In the genomic region with DNA sequence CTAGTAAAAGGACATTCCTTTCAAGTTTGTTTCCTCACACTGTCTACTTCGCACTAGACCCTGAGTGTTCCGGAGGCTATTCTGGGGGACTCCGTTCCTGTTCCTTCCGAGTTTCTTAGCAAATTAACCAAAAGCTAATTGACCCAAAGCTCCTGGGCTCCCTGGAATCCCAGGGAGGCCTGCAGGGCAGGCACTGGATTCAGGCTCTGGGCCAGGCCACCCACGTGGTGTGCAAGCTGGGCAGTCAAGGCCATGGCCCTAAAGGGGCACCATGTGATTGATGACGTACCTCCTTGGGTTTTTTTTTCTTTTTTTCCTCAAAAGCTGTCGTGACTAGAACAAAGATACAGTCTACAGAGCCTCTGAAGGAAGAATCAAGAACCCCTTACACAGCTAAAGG, we compare ENCODE assay signal across 11 mouse cellular contexts.
DNase-seq lines count a peak whose midpoint lies in the region; ATAC-seq lines count a peak whose summit lies in the region.
"Had no signal": no experiment of that assay in that cellular context is flagged by ENCODE, and none has a peak within 500 bp of the region (broad histone marks: within the 10 kb centered on the region; RNA-seq: fewer than 3 reads in every experiment).

No protein-coding gene starts in this region.

- no peak overlapping the region for H3K4me3 ChIP-seq in forebrain, embryonic 14.5 days (ENCODE audit: low read depth, low read length)
- H3K4me3 ChIP-seq in forebrain, embryonic 10.5 days: no peak overlapping the region
- H3K4me3 ChIP-seq: embryonic facial prominence, embryonic 12.5 days; heart, adult 2 months had no signal

- H3K4me2 ChIP-seq in forebrain, embryonic 14.5 days (ENCODE audit: low read length): no peak overlapping the region
- H3K4me2 ChIP-seq: embryonic facial prominence, embryonic 12.5 days had no signal

- peak; percentile 9 for DNase-seq in forebrain, embryonic 14.5 days (ENCODE audit: low spot score)
- no peak for DNase-seq in forebrain, embryonic 10.5 days (ENCODE audit: extremely low spot score, low spot score)
- peak; percentile 43 for DNase-seq in testis, postnatal 10 days (ENCODE audit: low spot score)
- DNase-seq in testis, postnatal 14 days (ENCODE audit: low spot score): no peak
- DNase-seq in forelimb bud, embryonic 11.5 days (ENCODE audit: low read depth, low spot score): peak; percentile 4
- no peak for DNase-seq in frontal cortex, postnatal 10 days (ENCODE audit: low spot score in 2 of 2)
- no peak for DNase-seq in urinary bladder, postnatal 25 days (ENCODE audit: low spot score)
- DNase-seq: heart, adult 2 months; heart, postnatal 4 days; lung, postnatal 36 days had no signal

- no peak overlapping the region for H3K27ac ChIP-seq in forebrain, embryonic 14.5 days (ENCODE audit: low read depth, low read length)
- H3K27ac ChIP-seq in forebrain, embryonic 10.5 days: no peak overlapping the region
- H3K27ac ChIP-seq: embryonic facial prominence, embryonic 12.5 days; heart, adult 2 months had no signal

- WGBS in forebrain, embryonic 14.5 days: 34% methylated on average over 7 of the region's 7 CpGs
- WGBS in forebrain, embryonic 10.5 days: 65% methylated on average over 7 of the region's 7 CpGs

- H3K27me3 ChIP-seq in forebrain, embryonic 14.5 days (replicated peaks; ENCODE audit: control insufficient read depth, insufficient read depth, low read length): no peaks in the 10 kb centered on the region
- no peaks in the 10 kb centered on the region for H3K27me3 ChIP-seq in forebrain, embryonic 10.5 days (ENCODE audit: poor library complexity, severe bottlenecking)
- H3K27me3 ChIP-seq: embryonic facial prominence, embryonic 12.5 days had no signal

- ATAC-seq in forebrain, embryonic 14.5 days: no peak

- no peak overlapping the region for H3K9ac ChIP-seq in forebrain, embryonic 14.5 days (ENCODE audit: low read length)
- H3K9ac ChIP-seq: embryonic facial prominence, embryonic 12.5 days had no signal

- H3K36me3 ChIP-seq in forebrain, embryonic 14.5 days (ENCODE audit: control insufficient read depth, insufficient read depth, low read length): no peaks in the 10 kb centered on the region
- no peaks in the 10 kb centered on the region for H3K36me3 ChIP-seq in forebrain, embryonic 10.5 days (replicated peaks)
- H3K36me3 ChIP-seq: embryonic facial prominence, embryonic 12.5 days had no signal

- no peaks in the 10 kb centered on the region for H3K4me1 ChIP-seq in forebrain, embryonic 14.5 days (ENCODE audit: control insufficient read depth, insufficient read depth, low read length)
- H3K4me1 ChIP-seq in forebrain, embryonic 10.5 days: peaks cover 6% of the 10 kb centered on the region
- H3K4me1 ChIP-seq: embryonic facial prominence, embryonic 12.5 days had no signal

- H3K9me3 ChIP-seq in forebrain, embryonic 14.5 days (replicated peaks; ENCODE audit: control insufficient read depth, low read length): no peaks in the 10 kb centered on the region
- H3K9me3 ChIP-seq in forebrain, embryonic 10.5 days: no peaks in the 10 kb centered on the region
- H3K9me3 ChIP-seq: embryonic facial prominence, embryonic 12.5 days had no signal

Comparison
In these comparisons a context has a peak if more than half of its experiments do, and no peak if none do; other contexts are left out.
1. DNase-seq: peak in forebrain, embryonic 14.5 days (single experiment), testis, postnatal 10 days (single experiment) and forelimb bud, embryonic 11.5 days (single experiment); none in forebrain, embryonic 10.5 days (single experiment), testis, postnatal 14 days (single experiment), frontal cortex, postnatal 10 days (0 of 2) and urinary bladder, postnatal 25 days (single experiment).